Mouse (Mus musculus) limb, embryonic 14.5 days (tissue): ENCODE measurements around the gene Igf2bp1. TPM values are rescaled to one million over a fixed set of nuclear protein-coding genes. Genes with fewer than 3 reads are reported as not detected.

Experiments
- ATAC-seq: fragments of 200-750 bp; cut with Nextera tagmentation; 2 replicates; pipeline ENCODE4 v1.8.0; 2017; ENCODE audit warnings: low read depth, moderate number of reproducible peaks, moderate TSS enrichment; ENCODE audit not compliant: low FRiP score
- DNase-seq: peaks from one replicate; pipeline ENCODE4 v3.0.0-alpha.2; 2015; ENCODE audit warnings: low spot score
- H3K27ac ChIP-seq: fragments of 300-500 bp; sonication (generic); replicated peaks from 2 replicates; pipeline ENCODE4 v1.5.1; 2014; ENCODE audit warnings: low read depth, mild to moderate bottlenecking, low read length, moderate library complexity, mixed read lengths
- H3K27me3 ChIP-seq: fragments of 300-500 bp; sonication (generic); 2 replicates; pipeline ENCODE4 v1.6.1; 2014; ENCODE audit warnings: low read length, mixed read lengths; ENCODE audit not compliant: control insufficient read depth, insufficient read depth
- H3K36me3 ChIP-seq: fragments of 300-500 bp; sonication (generic); 2 replicates; pipeline ENCODE4 v1.6.1; 2014; ENCODE audit warnings: mild to moderate bottlenecking, low read length, moderate library complexity, mixed read lengths; ENCODE audit not compliant: control insufficient read depth, insufficient read depth
- H3K4me1 ChIP-seq: fragments of 300-500 bp; sonication (generic); 2 replicates; pipeline ENCODE4 v1.6.1; 2014; ENCODE audit warnings: antibody characterized with exemption, low read length, mixed read lengths; ENCODE audit not compliant: control insufficient read depth, insufficient read depth
- H3K4me2 ChIP-seq: fragments of 300-500 bp; sonication (generic); replicated peaks from 2 replicates; pipeline ENCODE4 v1.6.1; 2014; ENCODE audit warnings: low read depth, mild to moderate bottlenecking, low read length, moderate library complexity; ENCODE audit not compliant: severe bottlenecking
- H3K4me3 ChIP-seq: fragments of 300-500 bp; sonication (generic); replicated peaks from 2 replicates; pipeline ENCODE4 v1.5.1; 2014; ENCODE audit warnings: low read length
- H3K9ac ChIP-seq: fragments of 300-500 bp; sonication (generic); 2 replicates; pipeline ENCODE4 v1.6.1; 2014; ENCODE audit warnings: mild to moderate bottlenecking, low read depth, low read length, moderate library complexity; ENCODE audit not compliant: severe bottlenecking
- H3K9me3 ChIP-seq: fragments of 300-500 bp; sonication (generic); 2 replicates; pipeline ENCODE4 v1.6.1; 2016; ENCODE audit warnings: low read length; ENCODE audit not compliant: control insufficient read depth
- POLR2A ChIP-seq: fragments of 200-500 bp; IDR thresholded peaks from 2 replicates; pipeline ENCODE4 v1.8.0; 2012; ENCODE audit warnings: inconsistent platforms, mild to moderate bottlenecking, moderate library complexity, borderline replicate concordance; ENCODE audit not compliant: insufficient read depth, insufficient read length; ENCODE audit errors: extremely low read depth
- WGBS: fragments of 180-500 bp; shearing (Covaris S2); extraction: QIAGEN DNeasy Blood & Tissue Kit; methylation state at CpG from one replicate; pipeline ENCODE4 v1.1.7; 2014; 5-methylcytosine and 5-hydroxymethylcytosine counted together
- microRNA-seq: library from miRNA; unstranded; fragments of <30 nt; microRNA quantifications from one replicate; pipeline ENCODE4, GENCODE M21; 2016
- polyA plus RNA-seq, 2 experiments: library from polyadenylated mRNA; depleted of rRNA in 1 of 2; stranded (reverse) in 1 of 2; unstranded in 1 of 2; fragments of >200 nt; fragmentation: Nextera tagmentation in 1 of 2; extraction: Ambion mirVana in 1 of 2; gene quantifications; 2 replicates each; pipeline versions ENCODE4 v1.2.1 to v1.2.3; 2012 to 2014

Igf2bp1 gene
- polyA plus RNA-seq, 2 experiments: 22.8 to 26.7 TPM

DNA sequence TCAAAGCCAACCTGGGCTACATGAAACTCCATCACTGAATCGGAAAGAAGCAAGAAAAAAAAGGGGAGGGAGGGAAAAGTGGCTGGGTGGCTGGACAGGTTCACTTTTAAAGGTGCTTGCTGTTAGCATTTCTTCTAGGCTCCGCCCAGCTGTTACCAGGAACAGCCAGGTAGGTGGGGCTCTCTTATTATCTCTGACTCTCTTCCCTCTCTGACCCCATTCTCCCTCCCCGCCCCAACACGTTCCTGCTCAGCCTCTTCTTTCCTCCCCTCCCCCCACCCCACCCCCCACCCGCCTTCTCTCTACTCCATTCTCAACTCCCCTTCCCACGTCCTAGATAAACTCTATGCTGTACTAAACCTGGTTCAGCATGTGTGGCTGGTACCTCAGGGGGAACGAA is 94.2 kb downstream of the Igf2bp1 start:
- Histone ChIP-seq H3K4me3 (no peak overlapping the region), H3K4me1 (peaks cover 6% of the 10 kb centered on the region; the same call in 1 of the 2 replicates), H3K27ac (no peak overlapping the region), H3K4me2 (no peak overlapping the region), H3K9ac (no peak overlapping the region), H3K27me3 (peaks cover 53% of the 10 kb centered on the region), H3K9me3 (no peaks in the 10 kb centered on the region), H3K36me3 (no peaks in the 10 kb centered on the region)
- TF ChIP-seq POLR2A: no peak
- WGBS: 12% methylated on average over 7 of the region's 7 CpGs
- ATAC-seq: no peak
- no peak for DNase-seq

- Histone ChIP-seq H3K9ac (no peak overlapping the region), H3K36me3 (no peaks in the 10 kb centered on the region), H3K4me3 (no peak overlapping the region), H3K27ac (no peak overlapping the region), H3K27me3 (peaks cover 21% of the 10 kb centered on the region), H3K4me1 (no peaks in the 10 kb centered on the region), H3K9me3 (no peaks in the 10 kb centered on the region), H3K4me2 (no peak overlapping the region)
- DNase-seq: no peak
- ATAC-seq: no peak
- no peak for TF ChIP-seq POLR2A
- 81% methylated on average over 5 of the region's 5 CpGs for WGBS
These were observed 97.8 kb downstream of the Igf2bp1 start for GRCm38 (mm10) chr11:95907805-95908524.

Small RNA genes within 50 kb of the gene (microRNA-seq; reads per million reads assigned to microRNA genes)
- 0.92 reads per million for gene Mir3063

Other genes starting within 250 kb of the Igf2bp1 start
- 35.5 and 59.3 TPM in 2 replicates for gene Phospho1, start 181.4 kb downstream of the Igf2bp1 start, polyA plus RNA-seq (2012; rRNA removed)
- gene Phospho1, start 181.4 kb downstream of the Igf2bp1 start, polyA plus RNA-seq (2014; fragmentation: Nextera tagmentation; extraction: Ambion mirVana): 2.4 and 2.5 TPM in 2 replicates
- 5.1 and 10.0 TPM in 2 replicates for gene Gngt2, start 168.7 kb downstream of the Igf2bp1 start, polyA plus RNA-seq (2012; rRNA removed)
- 12.4 and 14.0 TPM in 2 replicates for gene Gngt2, start 168.7 kb downstream of the Igf2bp1 start, polyA plus RNA-seq (2014; fragmentation: Nextera tagmentation; extraction: Ambion mirVana)
- gene Abi3, start 163.5 kb downstream of the Igf2bp1 start, polyA plus RNA-seq (2012; rRNA removed): 7.8 and 11.9 TPM in 2 replicates
- gene Abi3, start 163.5 kb downstream of the Igf2bp1 start, polyA plus RNA-seq (2014; fragmentation: Nextera tagmentation; extraction: Ambion mirVana): 2.5 and 5.5 TPM in 2 replicates
- gene B4galnt2, start 91.0 kb downstream of the Igf2bp1 start, polyA plus RNA-seq (2012; rRNA removed): 0.04 TPM in 1 of 2 replicates, not detected in the other
- gene B4galnt2, start 91.0 kb downstream of the Igf2bp1 start, polyA plus RNA-seq (2014; fragmentation: Nextera tagmentation; extraction: Ambion mirVana): not detected in 2 replicates
- 0.18 TPM in 1 of 2 replicates, not detected in the other for gene Gip, start 18.6 kb upstream of the Igf2bp1 start, polyA plus RNA-seq (2012; rRNA removed)
- gene Gip, start 18.6 kb upstream of the Igf2bp1 start, polyA plus RNA-seq (2014; fragmentation: Nextera tagmentation; extraction: Ambion mirVana): not detected in 2 replicates
- gene Snf8, start 28.9 kb upstream of the Igf2bp1 start, polyA plus RNA-seq (2012; rRNA removed): 30.5 and 41.6 TPM in 2 replicates
- gene Snf8, start 28.9 kb upstream of the Igf2bp1 start, polyA plus RNA-seq (2014; fragmentation: Nextera tagmentation; extraction: Ambion mirVana): 39.4 and 40.0 TPM in 2 replicates
- gene Ube2z, start 59.4 kb upstream of the Igf2bp1 start, polyA plus RNA-seq (2012; rRNA removed): 68.9 and 72.6 TPM in 2 replicates
- 40.9 and 41.3 TPM in 2 replicates for gene Ube2z, start 59.4 kb upstream of the Igf2bp1 start, polyA plus RNA-seq (2014; fragmentation: Nextera tagmentation; extraction: Ambion mirVana)
- 265 and 369 TPM in 2 replicates for gene Atp5g1, start 69.7 kb upstream of the Igf2bp1 start, polyA plus RNA-seq (2012; rRNA removed)
- gene Atp5g1, start 69.7 kb upstream of the Igf2bp1 start, polyA plus RNA-seq (2014; fragmentation: Nextera tagmentation; extraction: Ambion mirVana): 678 and 741 TPM in 2 replicates
- gene Calcoco2, start 106.0 kb upstream of the Igf2bp1 start, polyA plus RNA-seq (2012; rRNA removed): not detected in 2 replicates
- not detected in 2 replicates for gene Calcoco2, start 106.0 kb upstream of the Igf2bp1 start, polyA plus RNA-seq (2014; fragmentation: Nextera tagmentation; extraction: Ambion mirVana)
- 0.04 and 0.05 TPM in 2 replicates for gene Ttll6, start 127.8 kb upstream of the Igf2bp1 start, polyA plus RNA-seq (2012; rRNA removed)
- not detected in 2 replicates for gene Ttll6, start 127.8 kb upstream of the Igf2bp1 start, polyA plus RNA-seq (2014; fragmentation: Nextera tagmentation; extraction: Ambion mirVana)
- not detected in 2 replicates for gene Hoxb13, start 188.4 kb upstream of the Igf2bp1 start, polyA plus RNA-seq (2012; rRNA removed)
- gene Hoxb13, start 188.4 kb upstream of the Igf2bp1 start, polyA plus RNA-seq (2014; fragmentation: Nextera tagmentation; extraction: Ambion mirVana): not detected in 2 replicates